Comparison of ENCODE assay signal across 16 mouse cellular contexts in genomic region chr1:180507291-180507791, GRCm38 (mm10). TPM values are rescaled to one million over a fixed set of nuclear protein-coding genes. Genes with fewer than 3 reads are reported as not detected.
DNase-seq lines count a peak whose midpoint lies in the region; ATAC-seq lines count a peak whose summit lies in the region.
"Had no signal": no experiment of that assay in that cellular context is flagged by ENCODE, and none has a peak within 500 bp of the region (broad histone marks: within the 10 kb centered on the region; RNA-seq: fewer than 3 reads in every experiment).

No protein-coding gene starts in this region.

- no peaks in the 10 kb centered on the region for H3K27me3 ChIP-seq in midbrain, embryonic 14.5 days (ENCODE audit: control insufficient read depth, insufficient read depth, low read length)
- H3K27me3 ChIP-seq: forebrain, embryonic 13.5 days; midbrain, embryonic 13.5 days; neural tube, embryonic 15.5 days had no signal

- H3K4me2 ChIP-seq in midbrain, embryonic 14.5 days (ENCODE audit: low read length): no peak overlapping the region
- H3K4me2 ChIP-seq: forebrain, embryonic 13.5 days; heart, embryonic 13.5 days; midbrain, embryonic 13.5 days; neural tube, embryonic 15.5 days had no signal

- H3K9ac ChIP-seq in midbrain, embryonic 14.5 days (replicated peaks; ENCODE audit: low read length): no peak overlapping the region
- H3K9ac ChIP-seq: forebrain, embryonic 13.5 days; heart, embryonic 13.5 days; midbrain, embryonic 13.5 days; neural tube, embryonic 15.5 days had no signal

- H3K27ac ChIP-seq in midbrain, embryonic 14.5 days (replicated peaks; ENCODE audit: low read depth, low read length): no peak overlapping the region
- H3K27ac ChIP-seq: embryonic facial prominence, embryonic 10.5 days; forebrain, embryonic 13.5 days; heart, embryonic 13.5 days; midbrain, embryonic 13.5 days; neural tube, embryonic 15.5 days had no signal

- peak; percentile 74 to 92 for DNase-seq in adrenal gland, adult (ENCODE audit: inconsistent age in 2 of 2, low spot score in 1 of 2)
- no peak for DNase-seq in adrenal gland, postnatal 4 days (ENCODE audit: low spot score in 2 of 2)
- peak; percentile 62 for DNase-seq in adrenal gland, adult 8-10 months
- peak; percentile 76 to 78 for DNase-seq in cerebellum, postnatal 14 days
- peak; percentile 18 to 87 for DNase-seq in left cerebral cortex, adult 8-10 months (ENCODE audit: low spot score in 2 of 2)
- DNase-seq in midbrain, embryonic 14.5 days: no peak
- no peak for DNase-seq in urinary bladder, adult 18-20 months (ENCODE audit: low spot score in 2 of 2)
- DNase-seq in ovary, adult 18-20 months (ENCODE audit: low spot score): no peak
- DNase-seq: thymus, postnatal 25 days had no signal

- H3K36me3 ChIP-seq in midbrain, embryonic 14.5 days (ENCODE audit: control insufficient read depth, insufficient read depth, low read length): no peaks in the 10 kb centered on the region
- H3K36me3 ChIP-seq: embryonic facial prominence, embryonic 10.5 days; heart, embryonic 13.5 days; midbrain, embryonic 13.5 days; neural tube, embryonic 15.5 days had no signal

- no peaks in the 10 kb centered on the region for H3K4me1 ChIP-seq in midbrain, embryonic 14.5 days (ENCODE audit: control insufficient read depth, insufficient read depth, low read length)
- H3K4me1 ChIP-seq: heart, embryonic 13.5 days; midbrain, embryonic 13.5 days; neural tube, embryonic 15.5 days had no signal

- WGBS in midbrain, embryonic 14.5 days: 82% methylated on average over 7 of the region's 7 CpGs

- ATAC-seq in midbrain, embryonic 14.5 days (ENCODE audit: low FRiP score, low TSS enrichment): no peak
- ATAC-seq: forebrain, embryonic 13.5 days; midbrain, embryonic 13.5 days had no signal

- H3K4me3 ChIP-seq in midbrain, embryonic 14.5 days (replicated peaks; ENCODE audit: low read depth, low read length): no peak overlapping the region
- H3K4me3 ChIP-seq: embryonic facial prominence, embryonic 10.5 days; forebrain, embryonic 13.5 days; heart, embryonic 13.5 days; midbrain, embryonic 13.5 days; neural tube, embryonic 15.5 days had no signal

- H3K9me3 ChIP-seq in midbrain, embryonic 14.5 days (ENCODE audit: control insufficient read depth, low read length): no peaks in the 10 kb centered on the region
- H3K9me3 ChIP-seq: embryonic facial prominence, embryonic 10.5 days; forebrain, embryonic 13.5 days; heart, embryonic 13.5 days; midbrain, embryonic 13.5 days; neural tube, embryonic 15.5 days had no signal

RNA-seq across cellular contexts. Expression of gene Stum, which starts 24.0 kb away (rescaled TPM):
- 1 to 10 TPM in 1 of 2 experiments, under 1 TPM in 1; 0.95 to 1.0 TPM for total RNA-seq in adrenal gland, postnatal 4 days (2021)
- under 1 TPM; 0.30 to 0.80 (median 0.60) TPM for total RNA-seq in adrenal gland, adult 8-10 months (2022)
- total RNA-seq in left cerebral cortex, adult 8-10 months (2022): 100 to 1,000 TPM; 139 to 156 (median 147) TPM
- 6.4 and 7.2 TPM in 2 replicates for polyA plus RNA-seq in midbrain, embryonic 14.5 days (2014; fragmentation: Nextera tagmentation; extraction: Ambion mirVana)
- total RNA-seq: MEL had no signal
- polyA plus RNA-seq: liver, embryonic 16.5 days had no signal

Comparison
In these comparisons a context has a peak if more than half of its experiments do, and no peak if none do; other contexts are left out.
1. DNase-seq: peak in adrenal gland, adult (2 of 2), adrenal gland, adult 8-10 months (single experiment), cerebellum, postnatal 14 days (2 of 2) and left cerebral cortex, adult 8-10 months (2 of 2); none in adrenal gland, postnatal 4 days (0 of 2), midbrain, embryonic 14.5 days (single experiment), urinary bladder, adult 18-20 months (0 of 2) and ovary, adult 18-20 months (single experiment).
2. RNA of gene Stum, which starts 24.0 kb away (total RNA-seq): 139 to 156 TPM in left cerebral cortex, adult 8-10 months; 0.95 to 1.0 TPM in adrenal gland, postnatal 4 days and 0.30 to 0.80 TPM in adrenal gland, adult 8-10 months; every median in the first group is over 10 times any median in the second.